Mouse (Mus musculus) limb, embryonic 14.5 days (tissue): ENCODE results near the gene Tmem132a. TPM values are rescaled to one million over a fixed set of nuclear protein-coding genes. Genes with fewer than 3 reads are reported as not detected.

ENCODE experiments used
- ATAC-seq: fragments of 200-750 bp; cut with Nextera tagmentation; 2 replicates; pipeline ENCODE4 v1.8.0; 2017; ENCODE audit warnings: low read depth, moderate number of reproducible peaks, moderate TSS enrichment; ENCODE audit not compliant: low FRiP score
- DNase-seq: peaks from one replicate; pipeline ENCODE4 v3.0.0-alpha.2; 2015; ENCODE audit warnings: low spot score
- H3K27ac ChIP-seq: fragments of 300-500 bp; sonication (generic); replicated peaks from 2 replicates; pipeline ENCODE4 v1.5.1; 2014; ENCODE audit warnings: low read depth, mild to moderate bottlenecking, low read length, moderate library complexity, mixed read lengths
- H3K27me3 ChIP-seq: fragments of 300-500 bp; sonication (generic); 2 replicates; pipeline ENCODE4 v1.6.1; 2014; ENCODE audit warnings: low read length, mixed read lengths; ENCODE audit not compliant: control insufficient read depth, insufficient read depth
- H3K36me3 ChIP-seq: fragments of 300-500 bp; sonication (generic); 2 replicates; pipeline ENCODE4 v1.6.1; 2014; ENCODE audit warnings: mild to moderate bottlenecking, low read length, moderate library complexity, mixed read lengths; ENCODE audit not compliant: control insufficient read depth, insufficient read depth
- H3K4me1 ChIP-seq: fragments of 300-500 bp; sonication (generic); 2 replicates; pipeline ENCODE4 v1.6.1; 2014; ENCODE audit warnings: antibody characterized with exemption, low read length, mixed read lengths; ENCODE audit not compliant: control insufficient read depth, insufficient read depth
- H3K4me2 ChIP-seq: fragments of 300-500 bp; sonication (generic); replicated peaks from 2 replicates; pipeline ENCODE4 v1.6.1; 2014; ENCODE audit warnings: low read depth, mild to moderate bottlenecking, low read length, moderate library complexity; ENCODE audit not compliant: severe bottlenecking
- H3K4me3 ChIP-seq: fragments of 300-500 bp; sonication (generic); replicated peaks from 2 replicates; pipeline ENCODE4 v1.5.1; 2014; ENCODE audit warnings: low read length
- H3K9ac ChIP-seq: fragments of 300-500 bp; sonication (generic); 2 replicates; pipeline ENCODE4 v1.6.1; 2014; ENCODE audit warnings: mild to moderate bottlenecking, low read depth, low read length, moderate library complexity; ENCODE audit not compliant: severe bottlenecking
- H3K9me3 ChIP-seq: fragments of 300-500 bp; sonication (generic); 2 replicates; pipeline ENCODE4 v1.6.1; 2016; ENCODE audit warnings: low read length; ENCODE audit not compliant: control insufficient read depth
- POLR2A ChIP-seq: fragments of 200-500 bp; IDR thresholded peaks from 2 replicates; pipeline ENCODE4 v1.8.0; 2012; ENCODE audit warnings: inconsistent platforms, mild to moderate bottlenecking, moderate library complexity, borderline replicate concordance; ENCODE audit not compliant: insufficient read depth, insufficient read length; ENCODE audit errors: extremely low read depth
- WGBS: fragments of 180-500 bp; shearing (Covaris S2); extraction: QIAGEN DNeasy Blood & Tissue Kit; methylation state at CpG from one replicate; pipeline ENCODE4 v1.1.7; 2014; 5-methylcytosine and 5-hydroxymethylcytosine counted together
- polyA plus RNA-seq, 2 experiments: library from polyadenylated mRNA; depleted of rRNA in 1 of 2; stranded (reverse) in 1 of 2; unstranded in 1 of 2; fragments of >200 nt; fragmentation: Nextera tagmentation in 1 of 2; extraction: Ambion mirVana in 1 of 2; gene quantifications; 2 replicates each; pipeline versions ENCODE4 v1.2.1 to v1.2.3; 2012 to 2014

Gene Tmem132a
- polyA plus RNA-seq, 2 experiments = 67.8 to 150 TPM

GRCm38 (mm10) chr19:10841721-10842626 is 27.8 kb downstream of the Tmem132a start:
- no peak overlapping the region for H3K9ac ChIP-seq
- no peaks in the 10 kb centered on the region for H3K36me3 ChIP-seq
- ATAC-seq (no peak), DNase-seq (no peak)
- H3K9me3 ChIP-seq = no peaks in the 10 kb centered on the region
- no peak overlapping the region for H3K27ac ChIP-seq
- no peak overlapping the region for H3K4me2 ChIP-seq
- H3K4me1 ChIP-seq = no peaks in the 10 kb centered on the region
- WGBS = 60% methylated on average over 16 of the region's 16 CpGs
- no peaks in the 10 kb centered on the region for H3K27me3 ChIP-seq
- H3K4me3 ChIP-seq = no peak overlapping the region
- TF ChIP-seq POLR2A = no peak

GRCm38 (mm10) chr19:10839010-10839892 is 30.5 kb downstream of the Tmem132a start, which contains the start of gene Slc15a3:
Slc15a3 (plus strand) TSS chr19:10839727.
- Histone ChIP-seq H3K27ac (no peak within 1 kb of the TSS), H3K4me2 (no peak within 1 kb of the TSS), H3K9ac (no peak within 1 kb of the TSS), H3K4me3 (no peak within 1 kb of the TSS), H3K4me1 (no peaks in the 10 kb centered on the region), H3K27me3 (no peaks in the 10 kb centered on the region), H3K9me3 (no peaks in the 10 kb centered on the region), H3K36me3 (no peaks in the 10 kb centered on the region)
- ATAC-seq (no peak), DNase-seq (no peak)
- TF ChIP-seq POLR2A = no peak
- 77% methylated on average over 15 of the region's 15 CpGs for WGBS

- Histone ChIP-seq H3K27me3 (no peaks in the 10 kb centered on the region), H3K4me1 (no peaks in the 10 kb centered on the region), H3K9me3 (no peaks in the 10 kb centered on the region), H3K4me3 (no peak overlapping the region), H3K27ac (no peak overlapping the region), H3K4me2 (no peak overlapping the region), H3K36me3 (no peaks in the 10 kb centered on the region), H3K9ac (no peak overlapping the region)
- no peak for DNase-seq
- no peak for ATAC-seq
- 61% methylated on average over 3 of the region's 3 CpGs for WGBS
- no peak for TF ChIP-seq POLR2A
Measured at GRCm38 (mm10) chr19:10835671-10836070, 34.1 kb downstream of the Tmem132a start.

- ATAC-seq = no peak
- H3K9me3 ChIP-seq = no peaks in the 10 kb centered on the region
- H3K36me3 ChIP-seq = no peaks in the 10 kb centered on the region
- no peak overlapping the region for H3K4me3 ChIP-seq
- no peaks in the 10 kb centered on the region for H3K27me3 ChIP-seq
- DNase-seq = no peak
- no peaks in the 10 kb centered on the region for H3K4me1 ChIP-seq
- no peak for TF ChIP-seq POLR2A
- WGBS = 64% methylated on average over 3 of the region's 3 CpGs
- no peak overlapping the region for H3K9ac ChIP-seq
- H3K27ac ChIP-seq = no peak overlapping the region
- no peak overlapping the region for H3K4me2 ChIP-seq
Measured at GRCm38 (mm10) chr19:10833611-10834010, 36.1 kb downstream of the Tmem132a start.

- no peaks in the 10 kb centered on the region for H3K9me3 ChIP-seq
- no peak for ATAC-seq
- H3K4me1 ChIP-seq = no peaks in the 10 kb centered on the region
- no peak overlapping the region for H3K4me2 ChIP-seq
- no peaks in the 10 kb centered on the region for H3K27me3 ChIP-seq
- H3K36me3 ChIP-seq = no peaks in the 10 kb centered on the region
- H3K27ac ChIP-seq = no peak overlapping the region
- H3K4me3 ChIP-seq = no peak overlapping the region
- H3K9ac ChIP-seq = no peak overlapping the region
- TF ChIP-seq POLR2A = no peak
- WGBS = 85% methylated on average over 3 of the region's 3 CpGs
- no peak for DNase-seq
Measured at GRCm38 (mm10) chr19:10832030-10832429, 37.7 kb downstream of the Tmem132a start.
